Mouse (Mus musculus): ENCODE results near the gene Mup18. TPM values are rescaled to one million over a fixed set of nuclear protein-coding genes. Genes with fewer than 3 reads are reported as not detected.

The Mup18 gene
- polyA plus RNA-seq (2014; fragmentation: Illumina TruSeq; extraction: RNeasy Lipid Tissue Mini Kit (QIAGEN cat#74804); ENCODE audit: low replicate concordance) = not detected

DNA sequence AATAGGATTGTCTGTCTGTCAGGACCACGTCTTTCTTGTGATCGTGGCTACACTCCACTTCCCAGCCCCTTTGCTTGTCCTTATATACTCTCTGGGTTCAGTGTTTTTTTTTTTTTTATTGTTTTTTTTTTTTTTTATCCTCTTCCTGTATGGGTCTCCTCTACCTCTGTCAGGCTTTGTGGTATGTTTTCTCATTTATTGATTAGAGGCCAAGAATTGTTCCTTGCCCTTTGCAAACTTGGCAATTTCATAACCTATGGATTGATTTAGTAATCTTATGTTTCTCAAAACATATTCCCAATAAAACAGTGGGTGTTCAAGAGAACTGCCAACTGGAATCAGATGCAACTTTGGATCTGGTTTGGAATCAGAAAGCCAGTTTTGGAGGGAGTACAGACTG, at the start of gene Mup18:
Mup18 (minus strand) TSS at position 101 of the 400 bp plus-strand sequence.

Other genes starting within 250 kb of the Mup18 start
- not detected for gene Mup15, start 234.4 kb downstream of the Mup18 start, polyA plus RNA-seq (2014; fragmentation: Illumina TruSeq; extraction: RNeasy Lipid Tissue Mini Kit (QIAGEN cat#74804); ENCODE audit: low replicate concordance)
- gene Mup16, start 154.6 kb downstream of the Mup18 start, polyA plus RNA-seq (2014; fragmentation: Illumina TruSeq; extraction: RNeasy Lipid Tissue Mini Kit (QIAGEN cat#74804); ENCODE audit: low replicate concordance) = not detected
- gene Mup17, start 78.3 kb downstream of the Mup18 start, polyA plus RNA-seq (2014; fragmentation: Illumina TruSeq; extraction: RNeasy Lipid Tissue Mini Kit (QIAGEN cat#74804); ENCODE audit: low replicate concordance) = not detected
- 1.0 TPM for gene Mup19, start 108.1 kb upstream of the Mup18 start, polyA plus RNA-seq (2014; fragmentation: Illumina TruSeq; extraction: RNeasy Lipid Tissue Mini Kit (QIAGEN cat#74804); ENCODE audit: low replicate concordance)
- gene Mup5, start 161.1 kb upstream of the Mup18 start, polyA plus RNA-seq (2014; fragmentation: Illumina TruSeq; extraction: RNeasy Lipid Tissue Mini Kit (QIAGEN cat#74804); ENCODE audit: low replicate concordance) = not detected